Mouse (Mus musculus): ENCODE results near the gene Ctf2.
"Not testable (repeated sequence)": the region's sequence is repeated elsewhere in the genome, so short reads cannot be mapped to it uniquely, and the experiment has no call there.

Gene Ctf2

GRCm38 (mm10) chr7:127732066-127732465 is at the start of gene Ctf2:
TSS of gene Ctf2 (minus strand) at chr7:127732166.
- DNase-seq, result not testable (repeated sequence)

DNA sequence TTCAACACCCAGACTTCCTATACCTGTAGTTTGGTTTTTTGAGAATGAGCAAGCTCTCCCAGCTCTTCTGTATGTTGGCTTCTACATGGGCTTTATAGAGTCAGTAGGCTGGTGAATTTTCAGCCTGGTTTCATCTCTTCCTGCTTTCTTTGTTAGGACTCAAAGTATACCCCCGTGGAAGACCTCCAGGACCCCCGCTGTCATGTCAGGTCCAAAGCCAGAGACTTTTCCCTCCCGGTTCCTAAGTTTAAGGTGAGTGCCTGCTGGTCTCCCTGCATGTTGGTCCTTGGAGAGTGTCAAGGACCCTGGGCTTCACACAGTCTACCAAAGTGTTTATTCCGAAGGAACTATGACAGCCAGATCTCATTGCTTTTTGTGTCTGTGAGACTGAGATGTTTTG is 46.4 kb upstream of the Ctf2 start:
- no peak for DNase-seq

- DNase-seq, result no peak
Measured at GRCm38 (mm10) chr7:127777474-127778266, 45.7 kb upstream of the Ctf2 start.

DNA sequence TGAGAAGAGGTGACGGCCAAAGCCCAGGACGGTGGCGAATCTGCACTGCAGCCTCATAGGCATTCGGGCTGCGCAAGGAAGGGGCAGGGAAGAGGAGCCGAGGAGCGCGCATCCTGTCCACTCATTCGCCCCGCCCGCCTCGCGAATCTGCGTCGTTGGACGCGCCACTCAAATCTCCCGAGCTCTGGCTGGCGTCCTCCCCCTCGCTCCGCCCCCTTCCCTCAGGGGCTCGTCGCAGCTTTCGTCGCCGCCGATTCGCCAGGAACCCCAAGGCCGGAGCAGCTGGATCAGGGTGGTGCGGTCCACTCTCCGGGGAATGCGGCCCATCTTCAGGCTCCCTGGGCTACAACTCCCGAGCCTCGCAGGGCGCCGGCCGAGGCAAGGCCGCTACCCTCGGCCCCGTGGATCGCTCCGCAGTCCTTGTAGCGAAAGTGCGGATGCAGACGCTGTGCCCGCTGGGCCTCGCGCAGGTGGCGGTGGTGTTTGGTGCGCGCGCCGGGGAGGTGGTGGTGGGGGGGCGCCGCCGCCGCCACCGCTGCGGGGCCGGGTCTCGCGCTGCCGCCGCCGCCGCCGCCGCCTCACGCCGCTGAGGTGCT is 45.0 kb upstream of the Ctf2 start:
- DNase-seq, result peak; percentile 98

DNA sequence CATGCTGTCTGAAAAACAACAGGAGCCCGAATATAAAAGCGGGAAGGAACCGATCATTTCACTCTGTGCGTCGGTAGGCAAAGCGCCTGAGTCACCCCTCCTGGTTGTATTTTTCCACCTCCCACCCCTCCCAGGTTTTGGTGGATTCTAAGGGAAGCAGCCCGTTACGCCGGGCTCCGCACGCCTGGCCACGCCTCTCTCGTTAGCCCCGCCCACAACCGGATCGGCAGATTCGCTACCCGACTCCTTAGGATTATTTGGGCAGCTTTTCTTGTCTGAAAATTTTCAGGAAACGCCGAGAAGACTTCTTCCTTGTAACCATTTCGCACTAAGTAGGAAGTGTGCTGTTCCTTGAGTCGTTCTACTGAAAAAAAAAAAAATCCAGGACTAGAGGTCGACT is 44.5 kb upstream of the Ctf2 start, which contains the start of gene Setd1a:
Setd1a (plus strand) TSS at position 245 of the 400 bp plus-strand sequence.
- DNase-seq, result peak; percentile 90

- DNase-seq, result not testable (repeated sequence)
Measured at GRCm38 (mm10) chr7:127775837-127776236, 43.9 kb upstream of the Ctf2 start.

DNA sequence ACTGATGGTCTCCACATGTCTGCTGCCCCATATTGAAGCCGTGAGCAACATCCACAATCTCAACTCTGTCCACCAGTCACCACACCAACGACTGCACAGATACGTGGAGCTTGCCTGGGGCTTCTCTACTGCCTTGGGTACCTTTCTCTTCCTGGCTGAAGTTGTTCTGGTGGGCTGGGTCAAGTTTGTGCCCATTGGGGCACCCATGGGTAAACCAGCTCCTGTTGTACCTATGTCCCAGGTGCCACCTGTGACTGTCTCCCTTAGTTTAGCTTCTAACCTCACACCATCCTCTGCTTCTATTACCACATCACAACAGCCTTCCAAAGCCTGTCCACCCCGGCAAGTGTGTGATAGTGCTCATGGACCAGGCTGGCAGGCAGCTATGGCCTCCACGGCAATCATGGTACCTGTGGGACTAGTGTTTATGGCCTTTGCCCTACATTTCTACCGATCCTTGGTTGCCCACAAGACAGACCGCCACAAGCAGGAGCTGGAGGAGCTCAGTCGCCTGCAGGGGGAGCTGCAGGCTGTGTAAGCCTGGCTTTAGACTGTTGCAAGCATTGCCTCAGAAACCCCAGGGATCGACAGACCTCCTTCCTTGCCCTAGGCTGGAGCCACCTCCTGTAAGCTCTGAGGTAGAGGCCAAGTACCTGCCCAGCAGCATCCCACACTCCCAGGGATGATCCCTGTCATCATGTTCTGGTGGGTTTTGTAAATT is 41.9 kb upstream of the Ctf2 start:
- peak; percentile 58 for DNase-seq

DNA sequence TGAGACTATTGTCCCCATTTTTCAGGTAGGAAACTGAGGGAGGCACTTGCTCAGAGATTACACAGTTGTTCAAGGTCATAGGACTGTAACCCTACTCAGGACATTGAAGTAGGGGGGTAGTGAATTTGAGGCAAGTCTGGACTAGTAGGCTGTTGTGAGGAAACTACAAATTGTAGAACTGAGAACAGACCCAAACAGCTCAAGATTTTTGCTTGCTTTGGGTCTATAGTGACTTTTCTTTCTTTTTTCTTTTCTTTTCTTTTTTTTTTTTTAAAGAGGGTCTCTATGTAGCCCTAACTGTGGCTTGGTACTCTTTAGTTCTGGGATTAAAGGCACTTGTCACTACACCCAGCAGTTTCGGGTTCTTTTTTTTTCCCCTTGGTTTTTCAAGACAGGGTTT is 40.6 kb upstream of the Ctf2 start:
- no peak for DNase-seq

GRCm38 (mm10) chr7:127772080-127772479 is 40.1 kb upstream of the Ctf2 start:
- no peak for DNase-seq

DNA sequence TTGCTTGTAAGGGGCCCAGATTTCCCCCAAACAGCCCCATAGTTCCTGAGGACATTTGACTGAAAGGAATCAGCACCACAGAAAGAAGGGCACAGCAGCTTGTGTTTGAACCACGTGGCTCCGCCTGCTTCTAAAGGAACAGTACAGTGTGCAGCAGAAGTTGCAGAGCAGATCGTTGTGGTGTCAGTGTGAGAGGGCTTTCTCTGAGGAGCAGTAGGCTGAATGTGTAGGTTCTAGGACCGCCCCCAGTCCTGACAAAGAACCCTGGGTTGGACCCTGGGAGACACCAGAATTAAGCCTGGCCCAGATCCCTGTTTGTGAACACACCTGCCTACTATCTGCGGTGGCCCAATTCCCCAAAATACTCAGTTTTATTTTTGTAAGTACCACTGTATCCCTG is 39.3 kb upstream of the Ctf2 start:
- peak; percentile 67 for DNase-seq

DNA sequence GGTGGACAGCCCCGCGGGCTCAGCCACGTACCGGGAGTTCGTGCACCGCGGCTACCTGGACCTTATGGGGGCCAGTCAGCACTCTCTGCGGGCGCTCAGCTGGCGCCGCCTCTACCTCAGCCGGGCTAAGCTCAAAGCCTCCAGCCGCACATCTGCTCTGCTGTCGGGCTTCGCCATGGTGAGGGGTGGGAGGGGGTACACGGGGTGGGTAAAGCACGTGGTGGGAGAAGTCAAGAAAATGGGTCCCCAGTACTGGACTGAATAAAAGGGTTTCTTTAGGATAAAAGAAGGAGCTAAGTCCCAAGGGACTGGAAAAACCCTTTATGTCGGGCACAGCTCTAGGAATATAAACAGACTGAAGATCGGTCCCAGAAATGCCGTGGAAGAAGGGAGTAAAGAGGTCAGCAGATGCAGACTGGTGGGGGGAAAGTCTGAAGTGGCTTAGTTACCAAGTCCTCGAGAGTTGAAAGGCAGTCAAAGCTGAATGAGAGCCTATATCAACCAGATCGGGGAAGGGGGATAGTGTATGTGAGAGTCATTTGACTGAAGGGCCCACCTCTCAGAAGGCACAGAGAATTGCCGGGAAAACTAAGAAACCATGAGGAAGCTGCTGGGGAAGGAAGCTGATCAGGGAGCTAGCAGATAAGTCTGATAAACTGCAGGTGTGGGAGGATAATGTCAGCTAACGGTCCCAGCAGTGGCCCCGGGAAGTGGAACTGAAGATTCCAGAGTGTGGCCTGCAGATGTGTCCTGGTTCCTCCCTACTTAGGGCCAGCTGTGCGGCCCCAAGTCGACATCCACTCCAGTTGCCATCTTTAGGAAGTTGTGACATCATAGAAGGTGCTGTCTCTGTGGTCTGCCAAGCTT is 38.3 kb upstream of the Ctf2 start:
- no peak for DNase-seq

DNA sequence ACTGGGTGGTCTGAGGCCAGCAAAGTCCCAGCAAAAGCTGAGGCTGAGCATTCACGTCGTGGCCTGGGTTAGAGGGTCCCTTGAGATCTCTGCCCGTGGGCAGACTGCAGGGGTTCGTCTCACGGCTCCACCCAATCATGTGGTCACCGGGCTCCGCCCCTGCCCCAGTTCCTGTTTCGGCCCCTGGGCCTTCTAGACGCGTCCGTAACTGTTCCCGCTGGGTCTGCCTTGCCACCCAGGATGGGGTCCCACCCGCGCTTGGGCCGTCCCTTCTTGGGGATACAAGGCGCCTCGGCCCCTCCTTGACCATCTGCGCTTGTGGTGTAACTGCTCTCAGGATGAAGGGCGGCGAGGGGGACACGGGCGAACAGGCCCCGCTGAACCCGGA is 37.7 kb upstream of the Ctf2 start, which contains the start of gene Orai3:
Orai3 (plus strand) TSS at position 165 of the 388 bp plus-strand sequence.
- peak; percentile 82 for DNase-seq

DNA sequence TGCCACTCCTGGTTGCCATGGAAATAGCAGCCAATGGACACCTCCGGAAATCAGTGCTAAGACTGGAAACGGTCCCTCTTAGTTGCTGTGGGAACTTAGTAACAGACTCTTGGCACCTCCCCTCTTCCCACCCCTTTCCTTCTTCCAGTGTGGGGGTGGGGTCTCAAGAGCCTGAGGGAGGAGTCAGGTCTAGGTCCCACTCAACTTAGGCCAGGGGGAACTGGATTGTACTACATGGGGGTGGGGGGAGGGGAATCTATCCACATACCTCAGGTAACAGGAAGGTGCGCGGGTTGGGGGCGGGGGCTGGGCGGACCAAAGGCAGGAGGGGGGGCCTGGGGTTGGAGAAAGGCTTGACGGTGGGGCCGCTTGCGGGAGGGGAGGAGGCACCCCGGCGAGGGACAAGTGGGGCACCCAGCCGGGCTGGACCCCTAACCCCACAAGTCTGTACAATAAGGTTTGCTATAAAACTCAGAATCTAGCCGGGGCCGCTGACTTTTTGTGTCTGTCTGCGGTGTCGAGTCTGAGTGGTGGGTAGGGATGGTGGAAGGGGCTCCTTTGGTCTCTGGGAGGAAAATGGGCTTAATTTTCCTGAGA is 37.1 kb upstream of the Ctf2 start:
- DNase-seq, result peak; percentile 98

DNA sequence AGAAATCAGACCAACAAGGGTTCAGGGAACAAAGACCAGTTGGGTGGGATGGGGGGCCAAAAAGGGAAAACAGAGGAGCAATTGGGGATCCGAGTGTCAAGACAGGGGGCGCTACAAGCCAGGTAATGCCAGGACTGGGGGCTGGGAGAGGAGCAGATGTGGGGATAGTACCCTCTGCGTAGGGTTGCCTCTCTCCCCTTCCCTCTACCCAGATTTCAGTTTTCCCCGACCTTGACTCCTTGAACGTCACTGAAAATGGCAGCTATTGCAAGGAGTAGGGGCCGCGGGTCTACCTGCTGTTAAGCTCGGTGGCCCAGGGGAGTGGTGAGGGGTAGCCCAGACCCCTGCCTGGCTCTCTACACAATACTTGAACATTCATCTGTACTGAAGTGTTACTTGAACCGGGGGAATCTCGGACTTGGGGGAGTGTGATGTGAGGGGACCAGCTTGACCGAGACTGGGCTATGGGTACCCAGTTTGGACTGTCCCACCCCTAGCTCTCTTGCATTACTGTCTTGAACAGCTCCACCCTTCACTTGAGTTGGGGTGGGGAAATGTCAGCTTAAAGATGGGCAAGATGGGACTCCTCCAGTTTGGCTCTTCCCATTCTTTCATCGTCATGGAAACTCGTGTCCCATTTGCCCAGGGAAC is 36.5 kb upstream of the Ctf2 start:
- no peak for DNase-seq

GRCm38 (mm10) chr7:127767671-127768345 is 35.8 kb upstream of the Ctf2 start:
- DNase-seq, result no peak

- DNase-seq, result no peak
Measured at GRCm38 (mm10) chr7:127766851-127767609, 35.1 kb upstream of the Ctf2 start.

GRCm38 (mm10) chr7:127765756-127766155 is 33.8 kb upstream of the Ctf2 start:
- DNase-seq, result no peak

- DNase-seq, result no peak
Measured at GRCm38 (mm10) chr7:127763642-127764041, 31.7 kb upstream of the Ctf2 start.

DNA sequence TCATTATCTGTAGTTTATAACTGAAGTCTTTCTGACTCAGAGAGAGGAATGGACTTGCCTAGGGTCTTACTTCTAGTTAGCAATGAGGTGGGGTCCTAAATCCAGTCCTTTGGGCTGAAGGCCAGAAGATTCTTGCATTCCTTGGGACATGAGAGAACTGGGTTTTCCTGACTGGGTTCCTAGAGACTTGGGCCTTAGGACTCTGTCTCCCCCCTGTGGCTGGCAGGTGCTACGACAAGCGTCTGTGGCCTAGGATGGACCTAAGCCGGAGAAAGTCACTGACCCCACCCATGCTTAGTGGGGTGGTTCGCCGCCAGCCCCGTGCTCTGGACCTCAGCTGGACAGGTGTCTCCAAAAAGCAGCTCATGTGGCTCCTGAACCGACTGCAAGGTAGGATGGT is 29.1 kb upstream of the Ctf2 start:
- DNase-seq, result peak; percentile 60

GRCm38 (mm10) chr7:127760478-127760877 is 28.5 kb upstream of the Ctf2 start:
- DNase-seq, result no peak
